Mouse (Mus musculus): ENCODE measurements around the gene Enthd1. TPM values are rescaled to one million over a fixed set of nuclear protein-coding genes. Genes with fewer than 3 reads are reported as not detected.
A peak's percentile ranks its signal among the peaks of the same experiment; 100 is the strongest.

The Enthd1 gene
- total and polyA plus RNA-seq, 2 experiments from 2014 or later, result not detected

DNA sequence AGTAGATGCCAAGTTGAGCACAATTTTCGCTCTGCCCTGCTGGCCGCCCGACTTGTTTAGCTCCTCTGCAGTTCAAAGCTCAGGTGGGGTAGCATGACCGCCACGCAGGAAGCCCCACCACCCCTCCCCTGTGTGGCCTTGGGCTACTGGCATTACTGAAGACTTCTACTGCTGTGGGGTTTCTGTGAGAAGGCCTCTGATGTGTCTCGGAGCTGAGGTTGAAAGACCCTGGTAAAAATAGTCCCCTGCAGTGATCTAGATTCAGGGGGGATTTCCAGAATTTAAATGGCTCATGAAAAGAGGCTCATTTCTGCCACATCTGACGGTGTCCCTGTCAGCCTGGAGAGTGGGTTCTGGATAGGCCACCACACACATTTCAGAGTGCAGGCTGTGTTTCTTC is 37.5 kb upstream of the Enthd1 start:
- Histone ChIP-seq H3K27ac (ENCODE audit: low read depth) (no peak overlapping the region), H3K4me1 (ENCODE audit: control insufficient read depth, insufficient read depth) (0 out of 2 replicates have a peak, but pooled peaks cover 9% of the 10 kb centered on the region), H3K36me3 (replicated peaks; ENCODE audit: control insufficient read depth, insufficient read depth, low read length) (no peaks in the 10 kb centered on the region), H3K27me3 (ENCODE audit: control insufficient read depth, insufficient read depth, low read length) (no peaks in the 10 kb centered on the region), H3K9ac (replicated peaks; ENCODE audit: low read depth, low read length) (no peak overlapping the region), H3K9me3 (replicated peaks; ENCODE audit: control insufficient read depth, low read length) (no peaks in the 10 kb centered on the region), H3K4me3 (ENCODE audit: low read depth, low read length) (no peak overlapping the region), H3K4me2 (ENCODE audit: low read depth, low read length) (no peak overlapping the region)
- WGBS, result 71% methylated on average over 7 of the region's 7 CpGs
- no peak for ATAC-seq (ENCODE audit: insufficient read depth, low read depth)
- no peak for DNase-seq (ENCODE audit: low spot score)
- no peak for TF ChIP-seq CTCF (IDR thresholded peaks at IDR 0.05; ENCODE audit: low read depth)
- no peak for TF ChIP-seq EP300 (IDR thresholded peaks at IDR 0.05; ENCODE audit: low read depth)

DNA sequence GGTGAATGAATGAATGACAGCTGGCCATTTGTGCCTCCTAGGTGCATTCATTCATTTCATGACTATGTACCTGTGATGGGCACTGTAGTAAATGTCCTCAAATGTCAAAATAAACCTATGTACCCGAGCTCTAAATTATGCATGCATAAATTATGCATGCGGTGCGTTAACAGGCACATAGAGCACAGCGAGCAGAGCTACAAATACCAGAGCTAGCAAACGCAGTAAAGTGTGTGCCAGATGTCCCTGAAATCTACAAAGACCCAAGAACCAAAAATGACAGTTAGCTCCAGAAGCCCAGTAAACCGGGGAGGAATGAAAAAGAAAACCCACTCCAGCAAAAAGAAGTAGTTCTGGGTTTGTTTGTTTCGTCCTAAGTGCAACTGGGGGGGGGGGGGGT is 36.5 kb upstream of the Enthd1 start:
- Histone ChIP-seq H3K36me3 (replicated peaks; ENCODE audit: control insufficient read depth, insufficient read depth, low read length) (no peaks in the 10 kb centered on the region), H3K9ac (replicated peaks; ENCODE audit: low read depth, low read length) (no peak overlapping the region), H3K27ac (ENCODE audit: low read depth) (no peak overlapping the region), H3K4me2 (ENCODE audit: low read depth, low read length) (no peak overlapping the region), H3K9me3 (replicated peaks; ENCODE audit: control insufficient read depth, low read length) (no peaks in the 10 kb centered on the region), H3K4me3 (ENCODE audit: low read depth, low read length) (no peak overlapping the region), H3K4me1 (ENCODE audit: control insufficient read depth, insufficient read depth) (0 out of 2 replicates have a peak, but pooled peaks cover 9% of the 10 kb centered on the region), H3K27me3 (ENCODE audit: control insufficient read depth, insufficient read depth, low read length) (no peaks in the 10 kb centered on the region)
- WGBS, result 79% methylated on average over 7 of the region's 7 CpGs
- DNase-seq (ENCODE audit: low spot score) (no peak), ATAC-seq (ENCODE audit: insufficient read depth, low read depth) (no peak)
- no peak for TF ChIP-seq EP300 (IDR thresholded peaks at IDR 0.05; ENCODE audit: low read depth)
- no peak for TF ChIP-seq CTCF (IDR thresholded peaks at IDR 0.05; ENCODE audit: low read depth)

- Histone ChIP-seq H3K4me2 (ENCODE audit: low read depth, low read length) (0 out of 2 replicates have a peak overlapping the region, but pooled peaks have one; percentile 49), H3K9ac (replicated peaks; ENCODE audit: low read depth, low read length) (no peak overlapping the region), H3K27ac (ENCODE audit: low read depth) (no peak overlapping the region), H3K36me3 (replicated peaks; ENCODE audit: control insufficient read depth, insufficient read depth, low read length) (no peaks in the 10 kb centered on the region), H3K4me1 (ENCODE audit: control insufficient read depth, insufficient read depth) (0 out of 2 replicates have a peak, but pooled peaks cover 9% of the 10 kb centered on the region), H3K4me3 (ENCODE audit: low read depth, low read length) (no peak overlapping the region), H3K9me3 (replicated peaks; ENCODE audit: control insufficient read depth, low read length) (no peaks in the 10 kb centered on the region), H3K27me3 (ENCODE audit: control insufficient read depth, insufficient read depth, low read length) (no peaks in the 10 kb centered on the region)
- 53% methylated on average over 4 of the region's 4 CpGs for WGBS
- DNase-seq (ENCODE audit: low spot score) (no peak), ATAC-seq (ENCODE audit: insufficient read depth, low read depth) (no peak)
- TF ChIP-seq EP300 (IDR thresholded peaks at IDR 0.05; ENCODE audit: low read depth) (no peak), CTCF (IDR thresholded peaks at IDR 0.05; ENCODE audit: low read depth) (no peak)
These were observed 34.9 kb upstream of the Enthd1 start for GRCm38 (mm10) chr15:80599843-80600242.

DNA sequence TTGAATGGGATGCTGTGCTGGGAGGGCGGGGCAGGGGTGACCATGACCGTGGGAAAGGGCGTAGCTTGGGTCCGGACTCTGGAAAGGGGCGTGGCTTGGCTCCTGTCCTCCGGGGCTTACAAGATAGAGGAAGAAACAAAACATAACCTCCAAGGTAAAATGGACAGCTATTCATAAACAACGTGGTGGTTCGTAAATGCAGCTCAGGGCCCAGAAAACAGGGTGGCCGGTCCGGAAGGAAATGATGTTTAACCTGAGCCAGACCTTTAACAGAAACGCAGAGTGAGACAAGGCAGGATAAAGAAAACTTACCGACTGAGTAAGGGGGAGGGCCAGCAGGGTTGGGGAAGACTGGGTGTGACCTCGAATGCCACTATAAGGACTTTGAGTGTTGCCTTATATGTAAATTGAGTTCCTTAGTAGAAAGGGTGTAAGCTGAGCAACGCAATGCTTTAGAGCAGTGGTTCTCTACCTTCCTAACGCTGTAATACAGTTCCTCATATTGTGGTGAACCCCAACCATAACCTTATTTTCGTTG is 34.3 kb upstream of the Enthd1 start:
- no peak overlapping the region for H3K27ac ChIP-seq (ENCODE audit: low read depth)
- no peaks in the 10 kb centered on the region for H3K9me3 ChIP-seq (replicated peaks; ENCODE audit: control insufficient read depth, low read length)
- H3K27me3 ChIP-seq (ENCODE audit: control insufficient read depth, insufficient read depth, low read length), result no peaks in the 10 kb centered on the region
- TF ChIP-seq EP300 (IDR thresholded peaks at IDR 0.05; ENCODE audit: low read depth) (no peak), CTCF (IDR thresholded peaks at IDR 0.05; ENCODE audit: low read depth) (no peak)
- DNase-seq (ENCODE audit: low spot score), result peak; percentile 47
- H3K4me2 ChIP-seq (ENCODE audit: low read depth, low read length), result peak overlapping the region; percentile 49
- 0 out of 2 replicates have a peak, but pooled peaks cover 9% of the 10 kb centered on the region for H3K4me1 ChIP-seq (ENCODE audit: control insufficient read depth, insufficient read depth)
- H3K4me3 ChIP-seq (ENCODE audit: low read depth, low read length), result no peak overlapping the region
- WGBS, result 24% methylated on average over 16 of the region's 16 CpGs
- H3K36me3 ChIP-seq (replicated peaks; ENCODE audit: control insufficient read depth, insufficient read depth, low read length), result no peaks in the 10 kb centered on the region
- H3K9ac ChIP-seq (replicated peaks; ENCODE audit: low read depth, low read length), result no peak overlapping the region
- no peak for ATAC-seq (ENCODE audit: insufficient read depth, low read depth)

- Histone ChIP-seq H3K4me3 (ENCODE audit: low read depth, low read length) (no peak overlapping the region), H3K9ac (replicated peaks; ENCODE audit: low read depth, low read length) (no peak overlapping the region), H3K27ac (ENCODE audit: low read depth) (no peak overlapping the region), H3K4me2 (ENCODE audit: low read depth, low read length) (peak overlapping the region; percentile 49; the same call in 1 of the 2 replicates), H3K27me3 (ENCODE audit: control insufficient read depth, insufficient read depth, low read length) (no peaks in the 10 kb centered on the region), H3K4me1 (ENCODE audit: control insufficient read depth, insufficient read depth) (0 out of 2 replicates have a peak, but pooled peaks cover 9% of the 10 kb centered on the region), H3K9me3 (replicated peaks; ENCODE audit: control insufficient read depth, low read length) (no peaks in the 10 kb centered on the region), H3K36me3 (replicated peaks; ENCODE audit: control insufficient read depth, insufficient read depth, low read length) (no peaks in the 10 kb centered on the region)
- DNase-seq (ENCODE audit: low spot score) (no peak), ATAC-seq (ENCODE audit: insufficient read depth, low read depth) (no peak)
- WGBS, result 71% methylated on average over 12 of the region's 12 CpGs
- TF ChIP-seq EP300 (IDR thresholded peaks at IDR 0.05; ENCODE audit: low read depth), result no peak
- TF ChIP-seq CTCF (IDR thresholded peaks at IDR 0.05; ENCODE audit: low read depth), result no peak
These were observed 33.8 kb upstream of the Enthd1 start for GRCm38 (mm10) chr15:80598750-80599149.

- TF ChIP-seq EP300 (IDR thresholded peaks at IDR 0.05; ENCODE audit: low read depth) (no peak), CTCF (IDR thresholded peaks at IDR 0.05; ENCODE audit: low read depth) (no peak)
- Histone ChIP-seq H3K27me3 (ENCODE audit: control insufficient read depth, insufficient read depth, low read length) (no peaks in the 10 kb centered on the region), H3K4me3 (ENCODE audit: low read depth, low read length) (no peak overlapping the region), H3K9ac (replicated peaks; ENCODE audit: low read depth, low read length) (no peak overlapping the region), H3K4me1 (ENCODE audit: control insufficient read depth, insufficient read depth) (no peaks in the 10 kb centered on the region), H3K36me3 (replicated peaks; ENCODE audit: control insufficient read depth, insufficient read depth, low read length) (no peaks in the 10 kb centered on the region), H3K4me2 (ENCODE audit: low read depth, low read length) (no peak overlapping the region), H3K27ac (ENCODE audit: low read depth) (no peak overlapping the region), H3K9me3 (replicated peaks; ENCODE audit: control insufficient read depth, low read length) (no peaks in the 10 kb centered on the region)
- DNase-seq (ENCODE audit: low spot score) (no peak), ATAC-seq (ENCODE audit: insufficient read depth, low read depth) (no peak)
- WGBS, result 36% methylated on average over 5 of the region's 5 CpGs
These were observed 28.9 kb upstream of the Enthd1 start for GRCm38 (mm10) chr15:80593877-80594276.

Data from heart, postnatal 0 days (tissue).